Mouse (Mus musculus): ENCODE data around the gene Cyp51. TPM values are rescaled to one million over a fixed set of nuclear protein-coding genes. Genes with fewer than 3 reads are reported as not detected.
"Not testable (repeated sequence)": the region's sequence is repeated elsewhere in the genome, so short reads cannot be mapped to it uniquely, and the experiment has no call there.

Cyp51 gene
- 10 to 100 TPM; 49.6 to 55.1 TPM for total RNA-seq (2021)

GRCm38 (mm10) chr5:4104341-4105040 is at the start of gene Cyp51:
Cyp51 (minus strand) TSS chr5:4104746.
- DNase-seq (ENCODE audit: low spot score in 2 of 2) = peak; percentile 90 to 93
- intact Hi-C loops (cut with DNase I) = loop anchor here (5.0 kb wide), 1 partner anchor 88 kb away; the partner anchor contains the start of gene Mterf1b

- no peak for DNase-seq (ENCODE audit: low spot score in 2 of 2)
- intact Hi-C loops (cut with DNase I) = no loop called here
Observed at GRCm38 (mm10) chr5:4112570-4113098, 8.1 kb upstream of the Cyp51 start.

- DNase-seq (ENCODE audit: low spot score in 2 of 2); intact Hi-C loops (cut with DNase I): not testable (repeated sequence)
Observed at GRCm38 (mm10) chr5:4107056-4107455, 2.5 kb upstream of the Cyp51 start.

GRCm38 (mm10) chr5:4105651-4106186 is 1.2 kb upstream of the Cyp51 start:
- DNase-seq (ENCODE audit: low spot score in 2 of 2) = no peak
- intact Hi-C loops (cut with DNase I) = no loop called here

- no peak for DNase-seq (ENCODE audit: low spot score in 2 of 2)
Observed at GRCm38 (mm10) chr5:4103626-4104340, 763 bp downstream of the Cyp51 start.

GRCm38 (mm10) chr5:4101770-4102169 is 2.8 kb downstream of the Cyp51 start:
- intact Hi-C loops (cut with DNase I) = loop anchor here (5.0 kb wide), 1 partner anchor 91 kb away; the partner anchor contains the start of gene Mterf1b
- no peak for DNase-seq (ENCODE audit: low spot score in 2 of 2)

More at GRCm38 (mm10) chr5:4103626-4104340, 763 bp downstream of the Cyp51 start:
- intact Hi-C loops (cut with DNase I) = loop anchor here (5.0 kb wide), 1 partner anchor 89 kb away; the partner anchor contains the start of gene Mterf1b

- DNase-seq (ENCODE audit: low spot score in 2 of 2) = no peak
- intact Hi-C loops (cut with DNase I) = loop anchor here (5.0 kb wide), 1 partner anchor 91 kb away; the partner anchor contains the start of gene Mterf1b
Observed at GRCm38 (mm10) chr5:4101031-4101430, 3.5 kb downstream of the Cyp51 start.

GRCm38 (mm10) chr5:4094471-4094870 is 10.1 kb downstream of the Cyp51 start:
- DNase-seq (ENCODE audit: low spot score in 2 of 2) = no peak
- intact Hi-C loops (cut with DNase I) = no loop called here

GRCm38 (mm10) chr5:4088190-4088589 is 16.4 kb downstream of the Cyp51 start:
- intact Hi-C loops (cut with DNase I) = no loop called here
- DNase-seq (ENCODE audit: low spot score in 2 of 2) = no peak

- intact Hi-C loops (cut with DNase I) = no loop called here
- no peak for DNase-seq (ENCODE audit: low spot score in 2 of 2)
Observed at GRCm38 (mm10) chr5:4086309-4086708, 18.2 kb downstream of the Cyp51 start.

- intact Hi-C loops (cut with DNase I) = no loop called here
- no peak for DNase-seq (ENCODE audit: low spot score in 2 of 2)
Observed at GRCm38 (mm10) chr5:4084948-4085347, 19.6 kb downstream of the Cyp51 start.

- intact Hi-C loops (cut with DNase I) = no loop called here
- no peak for DNase-seq (ENCODE audit: low spot score in 2 of 2)
Observed at GRCm38 (mm10) chr5:4081513-4081912, 23.0 kb downstream of the Cyp51 start.

GRCm38 (mm10) chr5:4080861-4081260 is 23.7 kb downstream of the Cyp51 start:
- intact Hi-C loops (cut with DNase I) = no loop called here
- DNase-seq (ENCODE audit: low spot score in 2 of 2) = no peak

GRCm38 (mm10) chr5:4079086-4079485 is 25.5 kb downstream of the Cyp51 start:
- DNase-seq (ENCODE audit: low spot score in 2 of 2) = no peak
- intact Hi-C loops (cut with DNase I) = no loop called here

GRCm38 (mm10) chr5:4067203-4067602 is 37.3 kb downstream of the Cyp51 start:
- DNase-seq (ENCODE audit: low spot score in 2 of 2) = no peak
- intact Hi-C loops (cut with DNase I) = no loop called here

GRCm38 (mm10) chr5:4066476-4067115 is 38.0 kb downstream of the Cyp51 start:
- DNase-seq (ENCODE audit: low spot score in 2 of 2) = no peak
- intact Hi-C loops (cut with DNase I) = no loop called here

- intact Hi-C loops (cut with DNase I) = no loop called here
- DNase-seq (ENCODE audit: low spot score in 2 of 2) = no peak
Observed at GRCm38 (mm10) chr5:4060313-4060712, 44.2 kb downstream of the Cyp51 start.

GRCm38 (mm10) chr5:4040922-4041321 is 63.6 kb downstream of the Cyp51 start:
- intact Hi-C loops (cut with DNase I) = no loop called here

GRCm38 (mm10) chr5:4040372-4040771 is 64.2 kb downstream of the Cyp51 start:
- intact Hi-C loops (cut with DNase I) = no loop called here
- DNase-seq (ENCODE audit: low spot score in 2 of 2) = no peak

More at GRCm38 (mm10) chr5:4040922-4041321, 63.6 kb downstream of the Cyp51 start:
- DNase-seq (ENCODE audit: low spot score in 2 of 2) = no peak

GRCm38 (mm10) chr5:4039351-4039750 is 65.2 kb downstream of the Cyp51 start:
- intact Hi-C loops (cut with DNase I) = no loop called here
- no peak for DNase-seq (ENCODE audit: low spot score in 2 of 2)

Data from left cerebral cortex, postnatal 36 days (tissue).